Mouse (Mus musculus): Measurements from ENCODE around the gene Kremen2.

DNA sequence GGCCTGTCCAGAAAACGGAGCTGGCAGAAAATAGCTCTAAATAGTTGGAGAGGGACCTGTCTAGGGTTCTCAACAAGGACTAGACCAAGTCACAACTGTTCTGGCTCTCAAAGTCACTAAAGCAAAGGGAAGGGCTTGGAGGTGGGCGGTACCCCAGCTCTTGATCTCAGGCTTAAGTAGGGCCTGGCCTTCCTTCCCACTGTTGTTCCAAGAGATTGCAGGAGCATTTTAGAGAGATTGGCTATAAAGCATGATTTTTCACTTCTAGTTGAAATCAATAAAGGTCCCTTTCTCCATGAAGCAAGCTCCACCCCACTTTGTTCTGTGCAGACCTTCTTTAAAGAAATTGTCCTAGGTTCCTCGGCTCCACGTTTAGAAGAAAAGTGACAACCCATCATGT, 20.2 kb downstream of the Kremen2 start:
- no peak for TF ChIP-seq POLR2A (IDR thresholded peaks at IDR 0.05; ENCODE audit: borderline replicate concordance, insufficient read depth, low read length)
- TF ChIP-seq CTCF (IDR thresholded peaks at IDR 0.05; ENCODE audit: borderline replicate concordance, insufficient read depth, low read depth, low read length) = no peak

All from cerebellum, adult 2 months (tissue).